Mouse (Mus musculus) retina, postnatal 7 days (tissue): ENCODE data around the gene Tnfrsf1a.

ENCODE experiments used
- DNase-seq: peaks from one replicate; pipeline ENCODE4 v3.0.0-alpha.2; 2012; ENCODE audit warnings: low read depth, low spot score

The Tnfrsf1a gene

GRCm38 (mm10) chr6:125354352-125355151 lies 5.4 kb downstream of the Tnfrsf1a start:
- DNase-seq: no peak

- DNase-seq: no peak
Observed at GRCm38 (mm10) chr6:125355197-125355741, 6.1 kb downstream of the Tnfrsf1a start.

GRCm38 (mm10) chr6:125356264-125356663 lies 7.1 kb downstream of the Tnfrsf1a start:
- DNase-seq: no peak

- no peak for DNase-seq
Observed at GRCm38 (mm10) chr6:125357334-125357733, 8.2 kb downstream of the Tnfrsf1a start.

DNA sequence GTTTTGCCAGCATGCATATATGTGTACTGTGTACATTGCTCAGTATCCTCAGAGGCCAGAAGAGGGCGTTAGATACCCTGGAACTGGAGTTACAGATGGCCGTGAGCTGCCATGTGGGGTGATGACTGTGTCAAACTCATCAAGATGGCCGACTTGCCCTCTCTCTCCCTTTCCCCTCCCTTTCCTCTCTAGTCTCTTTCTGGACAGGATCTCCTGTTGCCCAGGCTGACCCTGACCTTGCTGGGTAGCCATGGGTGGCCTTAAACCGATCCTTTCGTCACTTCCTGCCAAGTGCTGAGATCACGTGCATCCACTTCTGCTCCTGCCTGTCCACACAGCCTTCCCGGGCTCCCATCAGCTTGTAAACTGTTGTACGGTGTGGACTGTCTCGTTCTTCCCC lies 10.8 kb downstream of the Tnfrsf1a start:
- no peak for DNase-seq

- DNase-seq: no peak
Observed at GRCm38 (mm10) chr6:125360846-125361245, 11.7 kb downstream of the Tnfrsf1a start.

DNA sequence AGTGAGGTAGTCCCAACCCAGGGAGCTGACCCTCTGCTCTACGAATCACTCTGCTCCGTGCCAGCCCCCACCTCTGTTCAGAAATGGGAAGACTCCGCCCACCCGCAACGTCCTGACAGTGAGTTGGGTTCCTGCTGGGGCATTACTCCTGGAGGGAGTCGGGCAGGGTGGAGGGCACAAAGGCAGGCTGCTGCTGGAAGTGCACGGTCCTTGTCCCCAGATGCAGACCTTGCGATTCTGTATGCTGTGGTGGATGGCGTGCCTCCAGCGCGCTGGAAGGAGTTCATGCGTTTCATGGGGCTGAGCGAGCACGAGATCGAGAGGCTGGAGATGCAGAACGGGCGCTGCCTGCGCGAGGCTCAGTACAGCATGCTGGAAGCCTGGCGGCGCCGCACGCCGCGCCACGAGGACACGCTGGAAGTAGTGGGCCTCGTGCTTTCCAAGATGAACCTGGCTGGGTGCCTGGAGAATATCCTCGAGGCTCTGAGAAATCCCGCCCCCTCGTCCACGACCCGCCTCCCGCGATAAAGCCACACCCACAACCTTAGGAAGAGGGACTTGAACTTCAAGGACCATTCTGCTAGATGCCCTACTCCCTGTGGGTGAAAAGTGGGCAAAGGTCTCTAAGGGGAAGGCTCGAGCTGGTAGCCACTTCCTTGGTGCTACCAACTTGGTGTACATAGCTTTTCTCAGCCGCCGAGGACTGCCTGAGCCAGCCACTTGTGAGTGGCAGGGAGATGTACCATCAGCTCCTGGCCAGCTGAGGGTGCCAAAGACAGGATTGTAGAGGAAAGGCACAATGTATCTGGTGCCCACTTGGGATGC lies 12.5 kb downstream of the Tnfrsf1a start:
- no peak for DNase-seq

- DNase-seq: no peak
Observed at GRCm38 (mm10) chr6:125363021-125363420, 13.9 kb downstream of the Tnfrsf1a start.

- DNase-seq: no peak
Observed at GRCm38 (mm10) chr6:125363451-125364242, 14.5 kb downstream of the Tnfrsf1a start.

GRCm38 (mm10) chr6:125364448-125364847 lies 15.3 kb downstream of the Tnfrsf1a start:
- no peak for DNase-seq

GRCm38 (mm10) chr6:125365522-125365921 lies 16.4 kb downstream of the Tnfrsf1a start:
- no peak for DNase-seq

DNA sequence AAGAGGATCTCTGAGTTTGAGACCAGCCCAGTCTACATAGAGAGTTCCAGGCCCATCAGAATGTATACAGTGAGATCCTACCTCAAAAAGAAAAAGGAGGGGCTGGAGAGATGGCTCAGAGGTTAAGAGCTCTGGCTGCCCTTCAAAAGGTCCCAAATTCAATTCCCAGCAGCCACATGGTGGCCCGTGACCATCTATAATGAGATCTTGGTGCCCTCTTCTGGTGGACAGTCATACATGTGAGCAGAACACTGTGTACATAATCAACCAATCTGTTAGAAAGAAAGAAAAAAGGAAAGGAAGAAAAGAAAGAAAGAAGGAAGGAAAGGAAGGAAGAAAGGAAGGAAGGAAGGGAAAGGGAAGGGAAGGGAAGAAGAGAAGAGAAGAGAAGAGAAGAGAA lies 17.0 kb downstream of the Tnfrsf1a start:
- no peak for DNase-seq

DNA sequence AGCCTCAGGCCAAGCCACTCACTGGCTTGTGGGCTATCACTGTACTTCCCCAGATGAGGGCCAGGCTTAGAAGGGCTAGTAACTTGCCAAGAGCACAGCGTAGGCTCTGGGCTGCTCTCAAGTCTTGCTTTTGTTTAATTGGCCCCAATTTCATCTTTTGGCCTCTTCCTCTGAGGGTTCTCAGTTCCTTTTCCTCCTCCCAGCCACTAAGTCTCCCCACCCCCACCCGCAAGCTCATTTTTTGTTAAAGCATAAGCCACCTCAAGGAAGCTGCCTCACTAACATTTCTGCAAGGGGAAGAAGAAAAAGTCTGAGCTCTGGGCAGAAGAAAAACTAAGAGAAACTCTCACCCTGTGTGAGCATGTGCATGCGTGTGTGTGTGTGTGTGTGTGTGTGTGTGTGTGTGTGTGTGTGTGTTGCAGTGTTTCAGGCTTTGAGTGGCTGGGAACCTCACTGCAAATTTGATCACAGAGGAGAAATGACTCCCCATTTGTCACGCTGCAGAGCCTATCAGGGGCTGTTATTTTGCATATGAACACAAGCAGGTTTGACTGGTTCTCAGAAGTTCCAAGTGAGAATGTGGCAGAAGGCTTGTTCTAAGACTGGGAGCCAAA lies 18.7 kb downstream of the Tnfrsf1a start:
- no peak for DNase-seq

GRCm38 (mm10) chr6:125377042-125377441 lies 27.9 kb downstream of the Tnfrsf1a start:
- no peak for DNase-seq

GRCm38 (mm10) chr6:125377582-125378451 lies 28.7 kb downstream of the Tnfrsf1a start:
- no peak for DNase-seq

GRCm38 (mm10) chr6:125378621-125379020 lies 29.5 kb downstream of the Tnfrsf1a start:
- DNase-seq: no peak

- no peak for DNase-seq
Observed at GRCm38 (mm10) chr6:125379781-125380180, 30.6 kb downstream of the Tnfrsf1a start.

DNA sequence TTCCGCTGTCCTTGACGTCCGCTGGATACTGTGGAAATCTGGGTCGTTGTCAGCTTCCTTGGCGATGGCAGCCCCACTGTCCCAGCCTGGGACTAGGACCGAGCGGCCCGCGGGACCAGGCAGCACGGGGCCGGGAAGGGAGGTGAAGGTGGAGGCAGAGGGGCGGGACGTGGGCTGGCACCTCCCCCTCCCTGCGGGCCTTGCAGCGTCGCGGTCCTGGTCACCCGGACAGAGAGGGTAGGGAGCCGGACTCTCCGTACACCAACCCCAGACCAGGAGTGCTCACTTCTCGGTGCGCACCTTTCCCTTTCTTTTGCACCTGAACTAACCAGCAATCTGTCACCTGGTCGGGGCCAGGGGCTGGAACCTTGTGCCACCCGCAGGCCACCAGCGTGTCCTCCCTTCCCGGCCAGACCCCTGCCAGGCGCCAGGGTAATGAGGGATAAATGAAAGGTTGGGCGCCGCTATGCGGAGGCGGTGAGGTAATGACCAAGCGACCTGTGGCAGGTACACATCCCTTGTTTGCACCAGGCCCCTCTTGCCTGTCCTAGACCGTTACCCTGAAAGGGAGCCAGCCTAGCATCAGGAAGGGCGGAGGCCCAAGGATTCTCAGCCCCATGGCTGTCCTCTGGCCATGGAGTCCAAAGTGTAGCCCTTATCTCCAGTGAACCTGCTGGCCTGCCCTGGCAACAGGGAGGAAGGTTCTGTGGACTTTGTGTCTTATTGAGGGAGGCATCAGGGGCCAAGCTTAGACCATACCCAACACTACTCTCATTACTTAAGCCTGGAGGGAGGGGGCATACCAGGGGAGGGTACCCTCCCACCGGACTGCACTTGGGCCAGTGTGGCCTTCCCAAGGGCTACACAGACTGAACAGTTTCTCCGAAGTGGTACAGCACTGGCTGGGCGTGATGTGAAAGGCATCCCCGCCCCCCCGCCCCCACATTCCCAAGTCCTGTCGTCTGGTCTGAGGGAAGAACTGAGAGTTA lies 31.5 kb downstream of the Tnfrsf1a start, which contains the start of gene Plekhg6:
Gene Plekhg6, minus strand, starts transcription at position 422 of the 989 bp plus-strand sequence.
- no peak for DNase-seq

- DNase-seq: no peak
Observed at GRCm38 (mm10) chr6:125382024-125382423, 32.9 kb downstream of the Tnfrsf1a start.
